Mouse (Mus musculus): ENCODE measurements around the gene Acot7.

DNA sequence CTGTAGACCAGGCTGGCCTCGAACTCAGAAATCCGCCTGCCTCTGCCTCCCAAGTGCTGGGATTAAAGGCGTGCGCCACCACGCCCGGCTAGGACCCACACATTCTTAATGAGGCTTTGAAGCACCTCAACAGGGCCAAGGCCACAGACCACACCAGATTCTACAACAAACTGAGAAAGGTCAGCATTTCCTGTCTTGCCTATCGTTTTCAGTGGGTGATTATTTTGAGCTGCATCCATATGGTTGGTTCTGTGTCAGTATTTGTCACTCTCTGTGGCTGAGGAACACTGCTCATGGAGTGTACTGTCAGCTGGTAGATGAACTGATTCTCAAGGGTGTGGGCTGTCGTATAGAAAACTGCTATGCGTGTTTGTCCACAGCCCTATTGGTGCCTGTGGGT, 18.3 kb downstream of the Acot7 start:
- TF ChIP-seq CTCF (IDR thresholded peaks at IDR 0.05; ENCODE audit: insufficient read depth, low read depth, low read length): no peak
- no peak for TF ChIP-seq POLR2A (IDR thresholded peaks at IDR 0.05; ENCODE audit: insufficient read depth, low read depth, low read length)
